Mouse (Mus musculus): Measurements from ENCODE around the gene Gm49387.

Gene Gm49387

GRCm38 (mm10) chr14:31575866-31576265 is 64.8 kb downstream of the Gm49387 start:
- no peak for DNase-seq (ENCODE audit: low read depth)

- no peak for DNase-seq (ENCODE audit: low read depth)
These were observed 65.6 kb downstream of the Gm49387 start for GRCm38 (mm10) chr14:31574903-31575665.

- peak; percentile 44 for DNase-seq (ENCODE audit: low read depth)
These were observed 68.0 kb downstream of the Gm49387 start for GRCm38 (mm10) chr14:31572561-31573175.

DNA sequence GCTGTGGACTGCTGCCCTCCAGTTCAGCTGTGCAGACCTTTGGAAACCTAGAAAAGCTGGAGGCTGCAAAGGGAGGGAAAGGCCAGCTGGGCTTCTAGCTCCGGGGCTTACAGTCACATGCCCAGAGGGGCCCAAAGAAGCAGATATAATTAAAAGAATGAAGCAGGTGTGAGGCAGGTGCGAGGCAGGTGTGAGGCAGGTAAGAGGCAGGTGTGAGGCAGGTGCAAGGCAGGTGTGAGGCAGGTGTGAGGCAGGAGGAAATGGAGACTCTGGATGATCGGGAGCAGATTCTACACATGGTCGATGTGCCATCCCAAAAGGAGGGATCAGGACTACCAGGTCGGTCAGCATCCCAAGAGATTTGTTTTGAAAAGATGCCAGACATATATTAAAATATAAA is 69.3 kb downstream of the Gm49387 start:
- DNase-seq (ENCODE audit: low read depth): no peak

DNA sequence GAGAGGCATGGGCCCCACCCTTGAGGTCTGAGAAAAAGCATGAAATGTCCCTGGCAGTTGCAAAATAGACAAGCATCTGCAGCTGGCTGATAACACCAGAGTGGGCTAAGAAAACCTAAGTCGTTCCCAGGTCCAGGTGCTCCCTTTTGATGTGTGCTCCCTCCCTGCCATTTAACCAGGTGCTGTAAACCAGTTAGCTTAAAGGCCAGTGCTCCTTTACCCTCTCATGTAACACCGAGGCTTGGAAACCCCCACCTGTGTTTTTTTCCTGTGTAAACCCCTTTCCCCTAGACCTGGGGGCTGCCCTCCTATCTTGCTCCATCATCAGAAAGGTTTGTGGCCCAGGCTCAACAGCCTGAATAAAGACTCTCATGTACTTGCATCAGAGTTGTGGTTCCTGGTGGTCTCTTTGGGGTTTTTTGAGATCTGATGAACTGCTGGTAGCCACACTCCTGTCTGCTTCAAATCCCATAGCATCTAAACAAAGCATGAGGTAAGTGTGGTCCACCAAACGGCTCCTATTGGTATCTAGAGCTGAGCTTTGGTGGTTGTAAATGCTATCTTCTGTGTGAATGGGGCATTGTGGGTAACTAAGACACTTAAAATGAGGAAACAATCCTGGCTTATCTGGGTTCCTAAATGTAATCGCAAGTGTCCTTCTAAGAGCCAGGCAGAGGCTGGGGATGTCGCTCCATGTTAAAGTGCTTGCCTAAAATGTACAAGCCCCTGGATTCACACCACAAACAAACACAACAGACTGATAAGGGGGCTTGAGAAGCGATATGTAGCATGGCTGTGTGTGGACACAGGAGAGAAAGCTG is 70.3 kb downstream of the Gm49387 start:
- DNase-seq (ENCODE audit: low read depth): peak; percentile 61

DNA sequence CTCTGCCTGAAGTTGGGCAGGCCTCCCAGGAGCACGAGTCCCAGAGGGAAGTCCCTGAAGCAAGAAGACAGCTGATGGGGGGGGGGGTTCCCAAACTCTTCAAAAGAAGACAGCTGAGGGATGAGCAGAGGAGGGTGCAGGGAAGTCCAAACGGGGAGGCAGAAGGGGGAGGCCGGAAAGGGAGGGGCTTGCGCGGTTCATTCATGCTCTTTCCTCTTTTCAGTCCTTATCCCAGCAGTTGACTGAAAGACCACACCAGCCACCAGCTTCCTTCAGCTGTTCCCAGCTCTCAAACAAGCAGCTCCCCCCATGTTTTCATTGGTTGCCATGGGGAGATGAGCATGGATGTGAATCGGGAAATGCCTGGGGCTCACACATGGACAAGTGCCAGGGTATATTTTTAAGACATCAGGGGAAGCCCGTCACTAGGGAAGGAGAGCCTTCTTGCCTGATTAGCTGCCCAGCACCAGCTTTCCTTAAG is 71.5 kb downstream of the Gm49387 start:
- peak; percentile 76 for DNase-seq (ENCODE audit: low read depth)

DNA sequence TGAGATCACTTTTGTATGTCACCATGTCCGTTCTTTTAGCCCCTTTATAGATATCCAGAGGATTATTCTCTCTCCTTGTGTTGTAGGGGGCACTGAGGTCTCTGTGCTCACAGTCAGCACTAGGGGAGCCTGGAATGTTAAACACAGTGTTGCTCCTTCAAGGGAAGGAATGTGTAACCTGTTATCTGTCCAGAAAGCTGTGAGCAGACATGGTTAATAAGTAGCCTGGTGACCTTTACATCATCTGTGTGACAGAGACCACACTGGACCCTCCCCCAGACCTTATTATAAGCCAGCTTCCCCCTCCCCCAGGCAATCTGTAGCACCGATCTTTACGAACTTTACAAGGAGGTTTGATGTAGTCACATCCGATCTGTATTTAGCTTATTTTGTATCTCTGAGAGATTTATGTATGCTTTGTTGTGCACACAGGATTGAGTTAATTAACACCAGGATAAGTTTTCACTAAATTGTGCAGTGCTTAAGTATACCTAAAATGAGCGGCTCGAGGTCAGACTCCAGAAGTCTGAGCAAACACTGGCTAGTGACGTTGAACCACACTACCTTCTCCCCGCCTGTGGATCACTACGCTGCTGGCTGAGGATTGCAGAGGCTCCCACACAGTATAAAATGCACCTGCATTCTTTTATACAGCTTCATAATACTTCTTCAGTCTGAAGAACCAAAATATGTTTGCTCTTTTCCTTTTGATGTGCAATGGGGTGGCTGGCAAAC is 75.0 kb downstream of the Gm49387 start:
- DNase-seq (ENCODE audit: low read depth): no peak

DNA sequence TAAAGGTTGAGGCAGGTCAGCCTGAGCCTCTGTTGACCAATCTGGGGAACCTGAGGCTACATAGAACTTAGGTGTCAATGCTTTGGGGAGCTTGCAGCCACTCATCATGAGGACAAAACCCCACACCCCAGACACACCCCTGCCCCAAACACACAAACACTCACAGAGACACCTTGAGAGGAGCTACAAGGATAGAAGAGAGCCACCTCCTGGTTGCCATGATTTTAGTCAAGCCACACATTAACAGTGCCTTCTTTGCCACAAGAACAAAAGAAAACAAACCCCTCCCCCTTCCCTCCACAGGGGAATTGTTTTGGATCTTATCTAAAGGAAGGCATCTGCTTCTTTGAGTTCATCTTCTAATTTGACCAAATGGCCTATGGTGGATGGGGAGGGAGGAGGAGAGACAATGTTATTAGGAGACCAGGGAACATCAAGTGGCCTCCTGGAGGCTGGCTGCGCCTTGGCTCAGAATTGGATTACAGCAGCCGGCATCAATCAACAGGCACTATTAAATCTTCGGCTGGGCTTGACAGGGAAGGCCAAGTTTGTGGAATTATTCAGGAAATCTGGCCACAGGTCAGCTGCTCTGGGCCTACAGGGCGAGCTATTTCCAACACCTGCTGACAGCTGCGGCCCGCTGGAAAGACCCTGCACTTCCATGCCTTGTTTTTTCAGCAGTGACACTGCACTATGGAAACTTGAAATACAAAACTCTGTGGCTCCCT is 76.1 kb downstream of the Gm49387 start:
- no peak for DNase-seq (ENCODE audit: low read depth)

DNA sequence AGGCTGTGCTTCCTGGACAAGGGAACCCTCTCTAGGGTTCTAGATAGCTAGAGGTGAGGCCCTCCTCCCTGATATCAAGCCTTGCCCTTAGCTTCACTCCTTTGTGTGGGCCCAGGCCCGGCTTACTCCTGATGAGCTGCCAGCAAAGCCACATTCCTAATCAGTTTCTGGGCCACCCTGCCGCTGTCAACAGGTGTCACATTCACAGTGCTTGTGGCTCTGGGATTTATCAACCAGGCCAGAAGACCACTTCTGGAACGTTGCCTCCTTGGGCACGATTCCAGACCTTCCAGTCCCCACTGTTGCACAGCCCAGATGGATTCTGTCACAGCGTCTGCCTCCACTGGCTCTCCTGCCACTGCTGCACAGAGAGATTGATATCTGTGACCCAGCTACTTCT is 79.8 kb downstream of the Gm49387 start:
- no peak for DNase-seq (ENCODE audit: low read depth)

GRCm38 (mm10) chr14:31559216-31559615 is 81.5 kb downstream of the Gm49387 start:
- DNase-seq (ENCODE audit: low read depth): no peak

GRCm38 (mm10) chr14:31557784-31558183 is 82.9 kb downstream of the Gm49387 start:
- DNase-seq (ENCODE audit: low read depth): no peak

GRCm38 (mm10) chr14:31557273-31557672 is 83.4 kb downstream of the Gm49387 start:
- DNase-seq (ENCODE audit: low read depth): no peak

DNA sequence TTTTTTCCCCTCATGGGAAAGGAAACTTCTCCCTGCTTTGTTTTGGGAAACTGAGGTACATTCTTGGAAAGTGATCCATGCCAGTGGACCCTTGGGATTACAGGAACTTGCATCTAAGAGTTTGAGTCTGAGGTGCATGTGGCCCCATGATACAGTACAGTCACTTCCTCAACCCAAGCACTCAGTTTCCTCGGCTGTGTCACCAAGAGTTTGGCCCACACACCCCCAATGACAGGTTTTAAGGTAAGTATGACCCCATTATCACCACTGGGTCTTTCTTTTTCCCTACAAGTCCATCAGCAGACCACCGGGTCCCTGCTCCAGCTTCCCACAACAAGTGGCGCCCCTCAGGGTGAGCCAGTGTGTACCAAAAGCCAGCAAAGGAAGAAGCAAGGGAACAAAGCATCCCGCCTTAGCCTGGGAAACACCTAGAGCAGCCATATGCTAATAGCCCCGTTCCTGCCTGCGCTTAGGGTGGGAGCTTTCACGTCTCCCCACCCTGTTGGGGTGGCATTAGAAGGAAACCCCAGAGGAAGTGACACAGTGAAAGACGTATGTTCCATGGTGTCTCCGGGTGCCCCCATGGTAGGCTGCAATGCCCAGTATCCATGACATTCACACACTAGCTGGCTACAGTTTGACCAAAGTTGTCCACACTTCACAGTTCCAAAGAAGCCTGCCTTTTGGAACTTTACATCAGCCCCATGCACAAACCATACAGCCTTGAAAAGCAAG is 84.0 kb downstream of the Gm49387 start:
- no peak for DNase-seq (ENCODE audit: low read depth)

- DNase-seq (ENCODE audit: low read depth): no peak
These were observed 84.7 kb downstream of the Gm49387 start for GRCm38 (mm10) chr14:31555963-31556434.

DNA sequence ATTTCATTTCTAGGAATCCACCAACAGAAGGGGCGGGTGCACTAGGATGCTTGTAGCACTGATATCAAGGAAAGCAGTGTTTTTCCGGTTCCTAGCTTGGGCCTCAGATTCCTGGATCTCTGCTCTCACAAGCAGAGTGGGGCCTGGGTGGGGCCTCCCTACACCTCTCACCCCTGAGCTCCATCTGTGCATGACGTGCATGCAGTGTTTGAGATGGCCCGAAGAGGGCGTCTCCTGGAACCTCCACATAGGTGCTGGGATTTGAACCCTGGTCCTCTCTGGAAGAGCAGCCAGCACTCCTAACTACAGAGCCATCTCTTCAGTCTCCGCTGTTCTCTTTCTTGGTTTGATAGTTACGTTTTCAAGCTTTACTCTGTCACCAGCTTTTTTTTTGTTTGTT is 85.7 kb downstream of the Gm49387 start:
- DNase-seq (ENCODE audit: low read depth): no peak

DNA sequence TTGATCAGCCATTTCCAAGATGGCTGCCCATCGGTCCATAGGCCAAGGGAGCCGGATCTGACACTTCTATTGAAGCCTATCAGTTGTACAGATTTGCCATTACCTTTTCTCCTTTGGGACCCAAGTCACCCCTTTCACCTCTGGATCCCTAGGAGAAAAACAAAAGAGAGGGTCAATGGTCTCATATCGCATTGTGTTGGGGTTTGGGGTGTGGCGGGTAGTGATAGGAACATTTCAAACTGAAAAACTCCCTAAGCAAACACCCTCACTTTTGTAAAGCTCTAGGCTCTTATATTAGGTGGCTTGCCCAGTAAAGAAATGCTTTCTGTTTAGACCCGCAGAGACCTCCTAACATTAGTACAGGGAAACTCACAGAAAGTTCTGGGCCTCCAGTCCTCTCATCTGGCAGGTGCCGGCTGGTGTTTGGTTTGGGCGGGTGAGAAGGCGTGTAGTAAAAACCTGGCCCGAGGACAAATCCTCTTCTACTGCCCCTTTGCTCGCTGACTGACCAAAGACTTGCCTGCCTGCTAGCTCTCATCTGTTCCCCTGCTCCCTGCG is 96.7 kb downstream of the Gm49387 start:
- DNase-seq (ENCODE audit: low read depth): no peak

DNA sequence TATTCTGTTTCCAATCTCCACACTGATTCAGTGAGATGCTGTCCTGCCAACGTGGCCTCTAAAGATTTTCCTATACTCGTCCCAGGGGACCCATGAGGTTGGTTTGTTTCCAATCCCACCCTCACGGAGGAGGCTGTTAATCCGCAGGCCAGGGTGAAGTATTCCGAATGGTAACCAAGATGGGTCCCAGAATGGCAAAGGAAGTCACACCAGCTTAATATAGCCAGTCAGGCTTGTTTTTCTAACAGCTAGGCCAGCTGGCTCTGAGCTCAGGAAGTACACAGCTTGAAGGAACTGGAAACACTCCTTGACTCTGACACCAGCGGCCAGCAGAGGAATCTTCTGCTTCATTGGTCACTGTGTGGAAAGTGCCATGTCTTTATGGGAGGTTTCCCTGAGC is 103.4 kb downstream of the Gm49387 start:
- DNase-seq (ENCODE audit: low read depth): no peak

GRCm38 (mm10) chr14:31532656-31533055 is 108.0 kb downstream of the Gm49387 start:
- DNase-seq (ENCODE audit: low read depth): peak; percentile 27

DNA sequence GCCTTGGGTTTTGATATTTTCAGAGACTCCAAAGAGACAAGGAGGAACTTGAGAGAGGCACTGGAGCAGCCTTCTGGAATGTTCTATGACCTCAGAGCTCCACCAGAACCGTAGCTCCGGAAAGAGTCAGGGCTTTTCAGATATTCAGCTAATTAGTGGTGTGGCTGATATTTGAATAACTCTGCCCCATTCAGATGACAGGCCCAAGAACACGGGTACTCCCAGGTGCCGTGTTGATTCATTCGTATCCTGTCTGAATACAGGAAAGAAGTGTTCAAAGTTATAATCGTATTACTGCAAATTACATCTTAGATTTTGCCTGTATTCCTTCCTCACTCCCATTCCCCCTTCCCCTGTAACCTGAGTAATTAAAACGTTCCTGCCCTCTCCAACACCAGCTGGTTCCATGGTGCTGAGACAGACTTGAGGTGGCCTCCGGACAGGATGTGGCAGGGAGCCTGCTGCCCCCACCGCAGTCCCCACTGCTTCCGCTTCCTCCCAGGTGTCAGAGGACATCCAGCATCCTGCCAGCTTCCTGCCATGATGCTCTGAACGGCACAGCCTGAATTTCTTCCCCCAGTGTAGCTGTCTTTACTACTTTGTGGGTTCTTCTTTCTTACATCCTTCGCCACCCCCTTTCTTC is 109.1 kb downstream of the Gm49387 start:
- DNase-seq (ENCODE audit: low read depth): peak; percentile 91

DNA sequence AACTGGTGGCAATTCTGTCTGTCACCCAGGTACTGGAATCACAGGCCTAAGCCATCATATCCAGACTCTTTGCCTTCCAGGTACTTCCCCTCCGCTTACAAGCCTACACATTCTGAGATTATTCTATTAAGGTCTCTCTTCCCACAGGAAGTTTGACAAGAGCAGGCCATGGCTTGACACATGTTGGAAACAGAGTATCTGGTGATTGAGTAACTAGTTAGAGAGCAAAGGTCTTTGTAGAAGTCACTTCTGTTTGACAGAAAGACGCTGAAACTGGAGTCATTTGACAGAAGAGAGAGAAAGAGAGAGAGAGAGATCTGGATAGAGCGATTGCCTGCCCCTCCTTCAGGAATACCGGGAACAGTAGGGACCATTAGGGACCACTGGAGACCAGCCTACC is 109.8 kb downstream of the Gm49387 start:
- DNase-seq (ENCODE audit: low read depth): no peak

All from 416B (cell line).